Mouse (Mus musculus) midbrain, embryonic 13.5 days (tissue): Measurements from ENCODE around the gene Smoc1. TPM values are rescaled to one million over a fixed set of nuclear protein-coding genes. Genes with fewer than 3 reads are reported as not detected.

Source experiments
- ATAC-seq: fragments of 200-750 bp; cut with Nextera tagmentation; 2 replicates; pipeline ENCODE4 v1.8.0; 2017; ENCODE audit warnings: mild to moderate bottlenecking, moderate TSS enrichment, moderate library complexity
- H3K27ac ChIP-seq: fragments of 300-500 bp; sonication (generic); 2 replicates; pipeline ENCODE4 v1.5.1; 2015; ENCODE audit warnings: inconsistent platforms, mild to moderate bottlenecking, moderate library complexity
- H3K27me3 ChIP-seq: fragments of 300-500 bp; sonication (generic); 2 replicates; pipeline ENCODE4 v1.6.1; 2015; ENCODE audit warnings: mild to moderate bottlenecking, inconsistent platforms
- H3K36me3 ChIP-seq: fragments of 300-500 bp; sonication (generic); 2 replicates; pipeline ENCODE4 v1.6.1; 2015; ENCODE audit warnings: mild to moderate bottlenecking, inconsistent platforms
- H3K4me1 ChIP-seq: fragments of 300-500 bp; sonication (generic); replicated peaks from 2 replicates; pipeline ENCODE4 v1.6.1; 2015; ENCODE audit warnings: inconsistent platforms
- H3K4me2 ChIP-seq: fragments of 300-500 bp; sonication (generic); replicated peaks from 2 replicates; pipeline ENCODE4 v1.6.1; 2015; ENCODE audit warnings: moderate library complexity, mild to moderate bottlenecking, inconsistent platforms
- H3K4me3 ChIP-seq: fragments of 300-500 bp; sonication (generic); replicated peaks from 2 replicates; pipeline ENCODE4 v1.5.1; 2015; ENCODE audit warnings: mild to moderate bottlenecking, inconsistent platforms
- H3K9ac ChIP-seq: fragments of 300-500 bp; sonication (generic); replicated peaks from 2 replicates; pipeline ENCODE4 v1.6.1; 2015; ENCODE audit warnings: mild to moderate bottlenecking, inconsistent platforms
- H3K9me3 ChIP-seq: fragments of 300-500 bp; sonication (generic); 2 replicates; pipeline ENCODE4 v1.6.1; 2016; ENCODE audit warnings: mild to moderate bottlenecking, inconsistent platforms
- WGBS: fragments of 180-500 bp; shearing (Covaris S2); methylation state at CpG from one replicate; pipeline ENCODE4 v1.1.7; 2015; 5-methylcytosine and 5-hydroxymethylcytosine counted together
- microRNA-seq: library from miRNA; unstranded; fragments of <30 nt; microRNA quantifications from one replicate; pipeline ENCODE4, GENCODE M21; 2016
- polyA plus RNA-seq: library from polyadenylated mRNA; unstranded; fragments of >200 nt; fragmentation: Nextera tagmentation; extraction: Ambion mirVana; gene quantifications from 2 replicates; pipeline ENCODE4 v1.2.1, GENCODE M21; 2015

Gene Smoc1
- polyA plus RNA-seq, 1 experiment from 2014 or later = 20.3 TPM

DNA sequence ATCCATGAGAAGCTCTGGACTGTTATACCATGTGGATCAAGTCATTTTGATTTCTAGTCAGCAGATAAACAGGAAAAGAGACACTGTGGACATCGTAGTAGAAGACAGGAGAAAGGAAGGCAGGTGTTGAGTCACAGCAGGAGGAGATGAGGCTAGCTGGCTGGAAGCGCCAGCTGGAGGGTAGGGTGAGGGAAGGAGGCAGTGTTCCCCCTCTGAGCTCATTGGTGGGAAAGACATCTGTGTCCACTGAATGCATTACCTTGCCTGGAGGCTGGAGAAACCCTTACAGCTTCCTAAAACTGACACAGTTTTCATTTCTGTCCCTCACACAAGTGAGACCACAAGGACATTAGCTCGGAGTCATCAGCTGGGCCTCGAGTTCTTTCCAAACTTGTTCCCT is 192.7 kb downstream of the Smoc1 start:
- H3K27me3 ChIP-seq = no peaks in the 10 kb centered on the region
- no peak for ATAC-seq
- H3K4me1 ChIP-seq = no peaks in the 10 kb centered on the region
- no peak overlapping the region for H3K9ac ChIP-seq
- H3K4me3 ChIP-seq = no peak overlapping the region
- no peak overlapping the region for H3K4me2 ChIP-seq
- no peaks in the 10 kb centered on the region for H3K36me3 ChIP-seq
- no peaks in the 10 kb centered on the region for H3K9me3 ChIP-seq
- no peak overlapping the region for H3K27ac ChIP-seq
- WGBS = 77% methylated on average over 4 of the region's 4 CpGs

- 89% methylated on average over 2 of the region's 2 CpGs for WGBS
Measured at GRCm38 (mm10) chr12:81223276-81223675, 196.7 kb downstream of the Smoc1 start.

GRCm38 (mm10) chr12:81224843-81225242 is 198.2 kb downstream of the Smoc1 start:
- ATAC-seq = no peak
- Histone ChIP-seq H3K4me2 (no peak overlapping the region), H3K27ac (no peak overlapping the region), H3K4me3 (no peak overlapping the region), H3K36me3 (no peaks in the 10 kb centered on the region), H3K9me3 (no peaks in the 10 kb centered on the region), H3K4me1 (peaks cover 27% of the 10 kb centered on the region), H3K27me3 (no peaks in the 10 kb centered on the region), H3K9ac (no peak overlapping the region)
- 77% methylated on average over 2 of the region's 2 CpGs for WGBS

More at GRCm38 (mm10) chr12:81223276-81223675, 196.7 kb downstream of the Smoc1 start:
- H3K4me2 ChIP-seq = no peak overlapping the region
- H3K4me3 ChIP-seq = no peak overlapping the region
- H3K36me3 ChIP-seq = no peaks in the 10 kb centered on the region
- no peak overlapping the region for H3K9ac ChIP-seq
- H3K4me1 ChIP-seq = peaks cover 27% of the 10 kb centered on the region
- H3K9me3 ChIP-seq = no peaks in the 10 kb centered on the region
- no peak for ATAC-seq
- H3K27me3 ChIP-seq = no peaks in the 10 kb centered on the region
- no peak overlapping the region for H3K27ac ChIP-seq

DNA sequence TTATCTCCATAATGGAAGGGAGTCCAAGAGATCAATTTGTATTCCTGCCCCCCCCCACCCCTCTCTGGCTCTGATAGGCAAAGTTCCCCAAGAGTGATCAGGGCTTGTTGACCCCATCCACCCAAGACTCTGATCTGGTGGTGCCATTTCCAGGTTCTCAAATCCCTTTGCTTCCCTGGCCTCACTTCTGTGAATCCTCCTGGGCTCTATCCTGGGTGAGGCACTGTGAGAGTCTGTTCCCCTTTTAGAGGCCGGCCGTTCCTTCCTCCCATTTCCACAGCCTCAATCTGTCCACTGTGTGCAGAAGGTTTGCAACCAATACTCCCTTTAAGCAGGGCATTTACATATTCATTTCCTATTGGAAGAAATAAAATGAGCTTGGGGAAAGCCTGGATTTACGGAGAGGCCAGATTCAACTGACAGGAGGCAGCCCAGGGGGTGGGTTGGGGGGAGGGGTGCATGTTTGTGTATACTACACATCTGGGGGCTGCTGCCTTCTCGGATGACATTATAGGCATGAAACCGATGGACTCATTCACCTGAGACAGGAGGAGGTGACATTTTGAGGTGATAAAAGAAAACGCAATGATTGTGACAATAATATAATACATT is 199.5 kb downstream of the Smoc1 start:
- ATAC-seq = peak; percentile 72; the same call in 1 of the 2 replicates
- H3K27me3 ChIP-seq = no peaks in the 10 kb centered on the region
- H3K4me1 ChIP-seq = peaks cover 27% of the 10 kb centered on the region
- no peaks in the 10 kb centered on the region for H3K36me3 ChIP-seq
- no peak overlapping the region for H3K4me3 ChIP-seq
- H3K9me3 ChIP-seq = no peaks in the 10 kb centered on the region
- 34% methylated on average over 6 of the region's 6 CpGs for WGBS
- H3K4me2 ChIP-seq = no peak overlapping the region
- H3K27ac ChIP-seq = peak overlapping the region; percentile 68
- no peak overlapping the region for H3K9ac ChIP-seq

GRCm38 (mm10) chr12:81226590-81226989 is 200.0 kb downstream of the Smoc1 start:
- no peak overlapping the region for H3K4me3 ChIP-seq
- H3K36me3 ChIP-seq = no peaks in the 10 kb centered on the region
- peak; percentile 43; the same call in 1 of the 2 replicates for ATAC-seq
- H3K4me1 ChIP-seq = peaks cover 27% of the 10 kb centered on the region
- WGBS = 75% methylated on average over 3 of the region's 3 CpGs
- H3K4me2 ChIP-seq = no peak overlapping the region
- peak overlapping the region; percentile 68; the same call in 1 of the 2 replicates for H3K27ac ChIP-seq
- no peaks in the 10 kb centered on the region for H3K9me3 ChIP-seq
- no peak overlapping the region for H3K9ac ChIP-seq
- H3K27me3 ChIP-seq = no peaks in the 10 kb centered on the region

- Histone ChIP-seq H3K4me2 (no peak overlapping the region), H3K9ac (no peak overlapping the region), H3K4me3 (no peak overlapping the region), H3K4me1 (peaks cover 27% of the 10 kb centered on the region), H3K36me3 (no peaks in the 10 kb centered on the region), H3K27me3 (no peaks in the 10 kb centered on the region), H3K27ac (peak overlapping the region; percentile 44; the same call in 1 of the 2 replicates), H3K9me3 (no peaks in the 10 kb centered on the region)
- no peak for ATAC-seq
- WGBS = 70% methylated on average over 5 of the region's 5 CpGs
Measured at GRCm38 (mm10) chr12:81227767-81228460, 201.3 kb downstream of the Smoc1 start.

- Histone ChIP-seq H3K9ac (no peak overlapping the region), H3K4me3 (no peak overlapping the region), H3K27ac (no peak overlapping the region), H3K27me3 (no peaks in the 10 kb centered on the region), H3K36me3 (no peaks in the 10 kb centered on the region), H3K9me3 (no peaks in the 10 kb centered on the region), H3K4me2 (no peak overlapping the region), H3K4me1 (no peaks in the 10 kb centered on the region)
- ATAC-seq = no peak
- WGBS = 92% methylated on average over 1 of the region's 1 CpGs
Measured at GRCm38 (mm10) chr12:81233746-81234380, 207.3 kb downstream of the Smoc1 start.

DNA sequence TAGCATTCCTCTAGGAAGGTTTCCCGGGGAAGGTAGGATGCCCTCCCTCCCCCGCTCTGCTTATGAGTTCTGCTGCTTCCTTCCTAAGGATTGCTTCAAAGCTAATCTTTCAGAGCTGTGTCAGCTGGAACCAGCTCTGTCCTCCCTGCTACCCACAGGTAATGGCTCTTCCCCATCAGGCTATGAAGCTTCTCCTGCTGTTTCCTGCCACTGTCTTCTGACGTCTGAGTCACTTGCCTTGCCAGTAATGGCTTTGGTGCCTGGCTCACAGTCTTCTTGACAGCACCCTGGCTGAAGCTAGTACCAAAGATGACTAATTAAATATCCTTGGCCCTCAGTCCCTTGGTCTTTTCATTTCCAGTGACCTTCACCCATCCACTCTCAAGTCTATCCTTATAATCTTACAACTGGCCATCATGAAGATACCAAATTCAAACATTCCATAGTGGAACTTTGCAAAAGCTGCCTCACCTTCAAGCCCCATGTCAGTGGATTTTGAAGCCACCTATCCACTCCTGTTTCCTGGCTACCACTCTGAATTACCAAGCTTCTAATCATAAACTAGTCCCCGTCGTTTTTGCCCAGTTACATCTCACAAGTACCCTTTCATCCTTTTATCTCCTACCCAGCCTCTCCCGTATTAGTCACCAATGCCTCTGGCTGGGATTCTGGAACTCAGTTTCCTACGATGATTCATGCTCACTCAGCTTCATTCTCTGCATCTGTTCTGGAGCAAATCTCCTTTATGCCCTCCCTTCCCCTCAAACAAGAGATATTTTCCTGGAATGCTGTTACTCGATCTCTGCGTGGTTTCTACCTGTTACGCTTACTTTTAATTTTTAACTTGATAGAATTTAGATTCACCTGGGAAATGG is 209.1 kb downstream of the Smoc1 start:
- Histone ChIP-seq H3K4me1 (no peaks in the 10 kb centered on the region), H3K9ac (no peak overlapping the region), H3K4me3 (no peak overlapping the region), H3K4me2 (no peak overlapping the region), H3K27ac (no peak overlapping the region), H3K9me3 (no peaks in the 10 kb centered on the region), H3K27me3 (no peaks in the 10 kb centered on the region), H3K36me3 (no peaks in the 10 kb centered on the region)
- 89% methylated on average over 10 of the region's 10 CpGs for whole genome bisulfite sequencing
- ATAC-seq = no peak

Small RNAs within 50 kb of the gene (microRNA-seq; reads per million reads assigned to microRNA genes)
- 27.8 reads per million, percentile 39 among the genes with 10 or more reads in this experiment for gene Mir3067

Other genes with a start within 250 kb of the Smoc1 start
- 13.0 and 14.5 TPM in 2 replicates for gene Susd6, start 236.3 kb upstream of the Smoc1 start, polyA plus RNA-seq
- 506 and 554 TPM in 2 replicates for gene Srsf5, start 81.3 kb upstream of the Smoc1 start, polyA plus RNA-seq
- gene Slc10a1, start 58.1 kb upstream of the Smoc1 start, polyA plus RNA-seq = 0.62 and 0.79 TPM in 2 replicates